Mouse (Mus musculus): ENCODE measurements around the gene Bcas2.

- TF ChIP-seq CTCF (IDR thresholded peaks at IDR 0.05; ENCODE audit: extremely low read depth, insufficient read depth, low read length) = no peak
- TF ChIP-seq POLR2A (IDR thresholded peaks at IDR 0.05; ENCODE audit: extremely low read depth, insufficient read depth, low read length) = no peak
Measured at GRCm38 (mm10) chr3:103127177-103127576, 44.3 kb upstream of the Bcas2 start.
